Mouse (Mus musculus): ENCODE results near the gene Ccdc146. TPM values are rescaled to one million over a fixed set of nuclear protein-coding genes. Genes with fewer than 3 reads are reported as not detected.

The Ccdc146 gene
- polyA plus RNA-seq, 1 experiment from 2014 or later, result not detected

GRCm38 (mm10) chr5:21418613-21419012, 5.9 kb downstream of the Ccdc146 start:
- Histone ChIP-seq H3K4me3 (no peak overlapping the region), H3K4me1 (no peaks in the 10 kb centered on the region), H3K27me3 (no peaks in the 10 kb centered on the region), H3K9ac (no peak overlapping the region), H3K4me2 (no peak overlapping the region), H3K36me3 (no peaks in the 10 kb centered on the region), H3K9me3 (no peaks in the 10 kb centered on the region), H3K27ac (no peak overlapping the region)
- 62% methylated on average over 4 of the region's 4 CpGs for WGBS
- ATAC-seq (ENCODE audit: insufficient number of reproducible peaks, low FRiP score, low TSS enrichment, low read depth), result no peak

- WGBS, result 56% methylated on average over 1 of the region's 1 CpGs
- H3K4me2 ChIP-seq, result no peak overlapping the region
- no peaks in the 10 kb centered on the region for H3K27me3 ChIP-seq
- no peaks in the 10 kb centered on the region for H3K36me3 ChIP-seq
- no peak overlapping the region for H3K27ac ChIP-seq
- no peak overlapping the region for H3K4me3 ChIP-seq
- H3K9ac ChIP-seq, result no peak overlapping the region
- no peaks in the 10 kb centered on the region for H3K9me3 ChIP-seq
- ATAC-seq (ENCODE audit: insufficient number of reproducible peaks, low FRiP score, low TSS enrichment, low read depth), result no peak
- no peaks in the 10 kb centered on the region for H3K4me1 ChIP-seq
Measured at GRCm38 (mm10) chr5:21414116-21414820, 10.2 kb downstream of the Ccdc146 start.

- Histone ChIP-seq H3K4me1 (no peaks in the 10 kb centered on the region), H3K9me3 (no peaks in the 10 kb centered on the region), H3K4me2 (no peak overlapping the region), H3K27me3 (no peaks in the 10 kb centered on the region), H3K36me3 (no peaks in the 10 kb centered on the region), H3K27ac (no peak overlapping the region), H3K4me3 (no peak overlapping the region), H3K9ac (no peak overlapping the region)
- 86% methylated on average over 3 of the region's 3 CpGs for WGBS
- ATAC-seq (ENCODE audit: insufficient number of reproducible peaks, low FRiP score, low TSS enrichment, low read depth), result no peak
Measured at GRCm38 (mm10) chr5:21413322-21413721, 11.2 kb downstream of the Ccdc146 start.

GRCm38 (mm10) chr5:21412056-21412455, 12.4 kb downstream of the Ccdc146 start:
- no peak overlapping the region for H3K27ac ChIP-seq
- no peaks in the 10 kb centered on the region for H3K27me3 ChIP-seq
- ATAC-seq (ENCODE audit: insufficient number of reproducible peaks, low FRiP score, low TSS enrichment, low read depth), result no peak
- H3K4me3 ChIP-seq, result no peak overlapping the region
- H3K9ac ChIP-seq, result no peak overlapping the region
- no peaks in the 10 kb centered on the region for H3K9me3 ChIP-seq
- H3K4me1 ChIP-seq, result no peaks in the 10 kb centered on the region
- 72% methylated on average over 5 of the region's 5 CpGs for WGBS
- H3K4me2 ChIP-seq, result no peak overlapping the region
- no peaks in the 10 kb centered on the region for H3K36me3 ChIP-seq

- WGBS, result 81% methylated on average over 5 of the region's 5 CpGs
- no peaks in the 10 kb centered on the region for H3K36me3 ChIP-seq
- H3K4me2 ChIP-seq, result no peak overlapping the region
- H3K9me3 ChIP-seq, result no peaks in the 10 kb centered on the region
- no peak overlapping the region for H3K9ac ChIP-seq
- H3K4me3 ChIP-seq, result no peak overlapping the region
- no peak overlapping the region for H3K27ac ChIP-seq
- no peaks in the 10 kb centered on the region for H3K4me1 ChIP-seq
- ATAC-seq (ENCODE audit: insufficient number of reproducible peaks, low FRiP score, low TSS enrichment, low read depth), result no peak
- H3K27me3 ChIP-seq, result no peaks in the 10 kb centered on the region
Measured at GRCm38 (mm10) chr5:21411261-21411666, 13.2 kb downstream of the Ccdc146 start.

GRCm38 (mm10) chr5:21395205-21395840, 29.2 kb downstream of the Ccdc146 start:
- Histone ChIP-seq H3K4me2 (no peak overlapping the region), H3K4me1 (0 out of 2 replicates have a peak, but pooled peaks cover 2% of the 10 kb centered on the region), H3K4me3 (no peak overlapping the region), H3K27ac (no peak overlapping the region), H3K9me3 (no peaks in the 10 kb centered on the region), H3K9ac (no peak overlapping the region), H3K27me3 (no peaks in the 10 kb centered on the region), H3K36me3 (no peaks in the 10 kb centered on the region)
- 44% methylated on average over 7 of the region's 7 CpGs for WGBS
- no peak for ATAC-seq (ENCODE audit: insufficient number of reproducible peaks, low FRiP score, low TSS enrichment, low read depth)

- Histone ChIP-seq H3K9ac (no peak overlapping the region), H3K4me2 (no peak overlapping the region), H3K27me3 (no peaks in the 10 kb centered on the region), H3K4me3 (no peak overlapping the region), H3K36me3 (no peaks in the 10 kb centered on the region), H3K4me1 (0 out of 2 replicates have a peak, but pooled peaks cover 2% of the 10 kb centered on the region), H3K27ac (no peak overlapping the region), H3K9me3 (no peaks in the 10 kb centered on the region)
- no peak for ATAC-seq (ENCODE audit: insufficient number of reproducible peaks, low FRiP score, low TSS enrichment, low read depth)
- WGBS, result 56% methylated on average over 2 of the region's 2 CpGs
Measured at GRCm38 (mm10) chr5:21394562-21394961, 29.9 kb downstream of the Ccdc146 start.

- Histone ChIP-seq H3K4me3 (no peak overlapping the region), H3K9me3 (no peaks in the 10 kb centered on the region), H3K36me3 (no peaks in the 10 kb centered on the region), H3K27me3 (no peaks in the 10 kb centered on the region), H3K4me2 (no peak overlapping the region), H3K27ac (no peak overlapping the region), H3K4me1 (0 out of 2 replicates have a peak, but pooled peaks cover 2% of the 10 kb centered on the region), H3K9ac (no peak overlapping the region)
- 50% methylated on average over 12 of the region's 13 CpGs for WGBS
- no peak for ATAC-seq (ENCODE audit: insufficient number of reproducible peaks, low FRiP score, low TSS enrichment, low read depth)
Measured at GRCm38 (mm10) chr5:21391616-21392384, 32.7 kb downstream of the Ccdc146 start.

GRCm38 (mm10) chr5:21388855-21389254, 35.6 kb downstream of the Ccdc146 start:
- Histone ChIP-seq H3K36me3 (no peaks in the 10 kb centered on the region), H3K9ac (no peak overlapping the region), H3K27ac (no peak overlapping the region), H3K4me3 (no peak overlapping the region), H3K4me2 (no peak overlapping the region), H3K9me3 (no peaks in the 10 kb centered on the region), H3K27me3 (no peaks in the 10 kb centered on the region), H3K4me1 (0 out of 2 replicates have a peak, but pooled peaks cover under 1% of the 10 kb centered on the region)
- no peak for ATAC-seq (ENCODE audit: insufficient number of reproducible peaks, low FRiP score, low TSS enrichment, low read depth)
- 74% methylated on average over 4 of the region's 4 CpGs for WGBS

GRCm38 (mm10) chr5:21387340-21387739, 37.1 kb downstream of the Ccdc146 start:
- no peak overlapping the region for H3K4me3 ChIP-seq
- H3K4me1 ChIP-seq, result peaks cover 7% of the 10 kb centered on the region; the same call in 1 of the 2 replicates
- no peak for ATAC-seq (ENCODE audit: insufficient number of reproducible peaks, low FRiP score, low TSS enrichment, low read depth)
- no peaks in the 10 kb centered on the region for H3K27me3 ChIP-seq
- H3K9me3 ChIP-seq, result no peaks in the 10 kb centered on the region
- no peaks in the 10 kb centered on the region for H3K36me3 ChIP-seq
- H3K27ac ChIP-seq, result no peak overlapping the region
- H3K4me2 ChIP-seq, result no peak overlapping the region
- no peak overlapping the region for H3K9ac ChIP-seq

- H3K27ac ChIP-seq, result no peak overlapping the region
- no peak overlapping the region for H3K9ac ChIP-seq
- 82% methylated on average over 4 of the region's 4 CpGs for WGBS
- H3K9me3 ChIP-seq, result no peaks in the 10 kb centered on the region
- ATAC-seq (ENCODE audit: insufficient number of reproducible peaks, low FRiP score, low TSS enrichment, low read depth), result no peak
- H3K4me2 ChIP-seq, result no peak overlapping the region
- peaks cover 7% of the 10 kb centered on the region; the same call in 1 of the 2 replicates for H3K4me1 ChIP-seq
- no peaks in the 10 kb centered on the region for H3K36me3 ChIP-seq
- H3K4me3 ChIP-seq, result no peak overlapping the region
- no peaks in the 10 kb centered on the region for H3K27me3 ChIP-seq
Measured at GRCm38 (mm10) chr5:21386432-21386831, 38.0 kb downstream of the Ccdc146 start.

- H3K27me3 ChIP-seq, result no peaks in the 10 kb centered on the region
Measured at GRCm38 (mm10) chr5:21384976-21385375, 39.5 kb downstream of the Ccdc146 start.

More at GRCm38 (mm10) chr5:21384976-21385375, 39.5 kb downstream of the Ccdc146 start:
- 90% methylated on average over 9 of the region's 9 CpGs for WGBS
- H3K4me1 ChIP-seq, result peaks cover 7% of the 10 kb centered on the region; the same call in 1 of the 2 replicates
- ATAC-seq (ENCODE audit: insufficient number of reproducible peaks, low FRiP score, low TSS enrichment, low read depth), result no peak
- no peak overlapping the region for H3K27ac ChIP-seq
- H3K9ac ChIP-seq, result no peak overlapping the region
- H3K36me3 ChIP-seq, result no peaks in the 10 kb centered on the region
- no peaks in the 10 kb centered on the region for H3K9me3 ChIP-seq
- no peak overlapping the region for H3K4me2 ChIP-seq
- H3K4me3 ChIP-seq, result no peak overlapping the region
